Mouse (Mus musculus) adrenal gland, postnatal 14 days (tissue): ENCODE results near the gene Cilp2. TPM values are rescaled to one million over a fixed set of nuclear protein-coding genes. Genes with fewer than 3 reads are reported as not detected.

Experiments
- DNase-seq: peaks from one replicate; pipeline ENCODE4 v3.0.0; 2021; ENCODE audit warnings: mixed read lengths
- long read RNA-seq, 2 experiments: library from polyadenylated mRNA; stranded (forward); transcript quantifications; one replicate each; pipeline ENCODE4 v2.0.0; 2021
- total RNA-seq: library from RNA; stranded (reverse); gene quantifications from 2 replicates; pipeline ENCODE4 v1.2.3, GENCODE M21; 2021

The Cilp2 gene
- total RNA-seq: 0.07 and 0.15 TPM in 2 replicates
- long read RNA-seq, experiment 1: 0 reads
- long read RNA-seq, experiment 2, partial matches to known transcripts: 1 of 1 reads
- long read RNA-seq, experiment 2, other reads (novel, unspliced or antisense): 0 of 1 reads

GRCm38 (mm10) chr8:69887289-69888243, at the start of gene Cilp2:
Gene Cilp2 (minus strand): TSS chr8:69887687.
- peak; percentile 40 for DNase-seq

- peak; percentile 50 for DNase-seq
Measured at GRCm38 (mm10) chr8:69936050-69936794, 48.7 kb upstream of the Cilp2 start.

- DNase-seq: no peak
Measured at GRCm38 (mm10) chr8:69935431-69935830, 47.9 kb upstream of the Cilp2 start.

GRCm38 (mm10) chr8:69934582-69934981, 47.1 kb upstream of the Cilp2 start:
- no peak for DNase-seq

GRCm38 (mm10) chr8:69933811-69934210, 46.3 kb upstream of the Cilp2 start:
- no peak for DNase-seq

- DNase-seq: no peak
Measured at GRCm38 (mm10) chr8:69926901-69927300, 39.4 kb upstream of the Cilp2 start.

- DNase-seq: no peak
Measured at GRCm38 (mm10) chr8:69923986-69924385, 36.5 kb upstream of the Cilp2 start.

GRCm38 (mm10) chr8:69921141-69921540, 33.7 kb upstream of the Cilp2 start:
- no peak for DNase-seq

- DNase-seq: peak; percentile 80
Measured at GRCm38 (mm10) chr8:69919876-69920662, 32.6 kb upstream of the Cilp2 start.

GRCm38 (mm10) chr8:69919010-69919409, 31.5 kb upstream of the Cilp2 start:
- DNase-seq: peak; percentile 84

- no peak for DNase-seq
Measured at GRCm38 (mm10) chr8:69918506-69918905, 31.0 kb upstream of the Cilp2 start.

GRCm38 (mm10) chr8:69915748-69916147, 28.3 kb upstream of the Cilp2 start:
- no peak for DNase-seq

- DNase-seq: no peak
Measured at GRCm38 (mm10) chr8:69914526-69914925, 27.0 kb upstream of the Cilp2 start.

GRCm38 (mm10) chr8:69912478-69913074, 25.1 kb upstream of the Cilp2 start:
- no peak for DNase-seq

- DNase-seq: no peak
Measured at GRCm38 (mm10) chr8:69911917-69912316, 24.4 kb upstream of the Cilp2 start.

GRCm38 (mm10) chr8:69907106-69907505, 19.6 kb upstream of the Cilp2 start:
- no peak for DNase-seq

- DNase-seq: no peak
Measured at GRCm38 (mm10) chr8:69906260-69906659, 18.8 kb upstream of the Cilp2 start.

- DNase-seq: no peak
Measured at GRCm38 (mm10) chr8:69904096-69904495, 16.6 kb upstream of the Cilp2 start.

GRCm38 (mm10) chr8:69903063-69903542, 15.6 kb upstream of the Cilp2 start:
- DNase-seq: peak; percentile 99

- DNase-seq: peak; percentile 66
Measured at GRCm38 (mm10) chr8:69902163-69903062, 14.9 kb upstream of the Cilp2 start, which contains the start of the genes Tssk6, Ndufa13 and Yjefn3. Gene Tssk6 (plus strand): TSS chr8:69902184. Gene Ndufa13 (minus strand): TSS chr8:69902558. Gene Yjefn3 (minus strand): TSS chr8:69902712.
